Mouse (Mus musculus) myocyte (in vitro differentiated cells): Measurements from ENCODE around the gene Abhd13. TPM values are rescaled to one million over a fixed set of nuclear protein-coding genes. Genes with fewer than 3 reads are reported as not detected.

Experiments used
- H3K27me3 ChIP-seq: one replicate; pipeline ENCODE4 v1.6.1; 2011; ENCODE audit not compliant: control insufficient read depth, insufficient read depth, insufficient read length
- H3K36me3 ChIP-seq: one replicate; pipeline ENCODE4 v1.6.1; 2011; ENCODE audit not compliant: control insufficient read depth, insufficient read depth
- H3K4me2 ChIP-seq: one replicate; pipeline ENCODE4 v1.6.1; 2011; ENCODE audit warnings: low read depth, control low read depth
- H3K4me3 ChIP-seq: one replicate; pipeline ENCODE4 v1.5.1; 2011; ENCODE audit warnings: mild to moderate bottlenecking, control low read depth, moderate library complexity
- H3K79me2 ChIP-seq: one replicate; pipeline ENCODE4 v1.6.1; 2011; ENCODE audit not compliant: control insufficient read depth, insufficient read depth
- H3ac ChIP-seq: one replicate; pipeline ENCODE4 v1.6.1; 2011; ENCODE audit not compliant: control insufficient read depth, insufficient read length
- CEBPB ChIP-seq: IDR thresholded peaks from 2 replicates; pipeline ENCODE4 v1.6.1; 2011; ENCODE audit warnings: mild to moderate bottlenecking, moderate library complexity; ENCODE audit not compliant: poor library complexity, insufficient read depth, severe bottlenecking
- E2F4 ChIP-seq: IDR thresholded peaks from one replicate; pipeline ENCODE4 v1.6.1; 2011; ENCODE audit warnings: mild to moderate bottlenecking, control low read depth, moderate library complexity; ENCODE audit not compliant: insufficient read depth
- MAX ChIP-seq: IDR thresholded peaks from one replicate; pipeline ENCODE4 v1.6.1; 2011; ENCODE audit warnings: low read depth, mild to moderate bottlenecking, control low read depth
- MYOD1 ChIP-seq, 3 experiments: IDR thresholded peaks; one replicate each; pipeline ENCODE4 v1.6.1; 2011; ENCODE audit warnings: control low read depth in 2 of 3, low read depth in 2 of 3, mild to moderate bottlenecking in 2 of 3, moderate library complexity in 1 of 3; ENCODE audit not compliant: insufficient read length in 2 of 3, control insufficient read depth in 1 of 3
- MYOG ChIP-seq, 3 experiments: IDR thresholded peaks; one replicate each; pipeline ENCODE4 v1.6.1; 2011; ENCODE audit warnings: control low read depth in 2 of 3, low read depth in 2 of 3, mild to moderate bottlenecking in 2 of 3; ENCODE audit not compliant: insufficient read length in 2 of 3, control insufficient read depth in 1 of 3, insufficient read depth in 1 of 3
- POLR2A ChIP-seq: IDR thresholded peaks from one replicate; pipeline ENCODE4 v1.6.1; 2011; ENCODE audit warnings: low read depth, mild to moderate bottlenecking, control low read depth, moderate library complexity; ENCODE audit not compliant: insufficient read length
- POLR2AphosphoS2 ChIP-seq: IDR thresholded peaks from one replicate; pipeline ENCODE4 v1.6.1; 2011; ENCODE audit warnings: low read depth, control low read depth; ENCODE audit not compliant: insufficient read length
- REST ChIP-seq: IDR thresholded peaks from one replicate; pipeline ENCODE4 v1.6.1; 2011; ENCODE audit warnings: mild to moderate bottlenecking, control low read depth, moderate library complexity; ENCODE audit not compliant: insufficient read depth, insufficient read length
- SRF ChIP-seq: IDR thresholded peaks from one replicate; pipeline ENCODE4 v1.6.1; 2011; ENCODE audit warnings: low read depth; ENCODE audit not compliant: control insufficient read depth, insufficient read length
- TCF12 ChIP-seq: IDR thresholded peaks from one replicate; pipeline ENCODE4 v1.6.1; 2011; ENCODE audit warnings: mild to moderate bottlenecking, control low read depth; ENCODE audit not compliant: poor library complexity, insufficient read depth, severe bottlenecking
- TCF3 ChIP-seq: IDR thresholded peaks from one replicate; pipeline ENCODE4 v1.6.1; 2011; ENCODE audit warnings: low read depth, control low read depth; ENCODE audit not compliant: insufficient read length
- USF1 ChIP-seq: IDR thresholded peaks from one replicate; pipeline ENCODE4 v1.6.1; 2011; ENCODE audit warnings: low read depth, mild to moderate bottlenecking, control low read depth, moderate library complexity
- polyA plus RNA-seq: library from polyadenylated mRNA; unstranded; fragments of >200 nt; fragmentation: generic; extraction: Trizol; gene quantifications from one replicate; pipeline ENCODE4 v1.2.1, GENCODE M21; 2012; ENCODE audit warnings: missing spikeins

Gene Abhd13
- polyA plus RNA-seq, 1 experiment: 6.6 TPM

DNA sequence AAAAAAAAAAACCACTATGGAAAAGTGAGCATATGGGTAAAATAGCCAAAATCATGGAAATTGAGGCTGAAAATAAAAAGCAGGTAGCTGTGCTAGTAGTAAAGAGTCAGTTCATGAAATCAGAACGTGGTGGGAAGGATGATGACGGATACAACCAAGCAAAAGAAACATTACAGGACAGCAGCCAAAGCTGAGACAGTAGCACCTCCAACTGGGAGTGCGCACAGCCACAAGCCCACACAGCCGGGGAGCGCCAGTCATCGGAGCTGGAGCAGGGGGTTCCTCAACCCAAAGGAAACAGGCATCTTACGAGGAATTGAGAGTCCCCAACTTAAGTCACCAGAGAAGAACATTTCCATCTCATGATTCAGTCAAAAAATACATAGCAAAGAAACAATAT, 26.6 kb downstream of the Abhd13 start:
- Histone ChIP-seq H3K27me3 (no peaks in the 10 kb centered on the region), H3K4me3 (no peak overlapping the region), H3K36me3 (no peaks in the 10 kb centered on the region), H3K79me2 (no peaks in the 10 kb centered on the region), H3K4me2 (no peak overlapping the region), H3ac (no peak overlapping the region)
- TF ChIP-seq SRF (no peak), TCF3 (no peak), CEBPB (no peak), MAX (no peak), USF1 (no peak), REST (no peak)

DNA sequence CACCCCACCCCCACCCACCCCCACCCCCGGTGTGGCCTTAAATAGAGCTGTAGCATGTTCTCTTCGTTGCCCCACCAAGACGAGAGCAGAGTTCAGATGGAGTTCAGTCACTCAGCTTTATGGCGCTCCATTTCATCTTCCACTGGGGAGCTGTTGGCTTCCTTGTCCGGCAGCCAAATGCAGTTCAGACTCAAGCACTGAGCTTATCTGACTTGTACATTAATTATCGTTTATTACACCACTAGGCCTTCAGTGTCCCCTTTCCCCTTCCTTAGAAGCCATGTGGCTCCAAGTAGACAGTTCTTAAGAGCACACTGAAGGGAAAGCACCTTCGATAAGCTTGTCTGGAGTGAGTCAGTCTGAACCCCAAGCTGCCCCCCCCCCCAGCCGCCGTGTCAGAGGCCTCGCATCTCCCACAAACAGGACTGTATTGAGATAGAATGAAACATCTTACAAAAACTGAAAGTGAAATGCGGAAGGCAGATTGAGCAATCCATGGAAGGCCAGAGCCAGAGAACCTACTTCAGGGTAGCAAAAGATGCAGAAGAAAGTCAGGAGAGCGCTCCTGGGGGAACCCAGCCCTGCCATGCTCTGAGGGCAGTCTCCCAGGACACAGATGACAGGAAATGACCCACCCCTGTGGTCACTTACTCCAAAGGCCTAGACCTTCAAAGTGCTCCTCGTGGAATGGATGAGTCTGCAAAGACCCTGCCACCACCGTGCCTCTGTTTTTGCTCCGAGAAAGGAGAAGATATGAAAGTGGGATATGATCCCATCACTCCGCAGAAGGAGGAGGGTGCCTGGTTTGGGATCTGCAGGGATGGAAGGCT, 28.9 kb downstream of the Abhd13 start, which contains the start of gene Tnfsf13b:
Tnfsf13b (plus strand) TSS at position 312 of the 830 bp plus-strand sequence.
- Histone ChIP-seq H3K4me3 (no peak within 1 kb of the TSS), H3K79me2 (no peaks in the 10 kb centered on the region), H3ac (no peak within 1 kb of the TSS)

DNA sequence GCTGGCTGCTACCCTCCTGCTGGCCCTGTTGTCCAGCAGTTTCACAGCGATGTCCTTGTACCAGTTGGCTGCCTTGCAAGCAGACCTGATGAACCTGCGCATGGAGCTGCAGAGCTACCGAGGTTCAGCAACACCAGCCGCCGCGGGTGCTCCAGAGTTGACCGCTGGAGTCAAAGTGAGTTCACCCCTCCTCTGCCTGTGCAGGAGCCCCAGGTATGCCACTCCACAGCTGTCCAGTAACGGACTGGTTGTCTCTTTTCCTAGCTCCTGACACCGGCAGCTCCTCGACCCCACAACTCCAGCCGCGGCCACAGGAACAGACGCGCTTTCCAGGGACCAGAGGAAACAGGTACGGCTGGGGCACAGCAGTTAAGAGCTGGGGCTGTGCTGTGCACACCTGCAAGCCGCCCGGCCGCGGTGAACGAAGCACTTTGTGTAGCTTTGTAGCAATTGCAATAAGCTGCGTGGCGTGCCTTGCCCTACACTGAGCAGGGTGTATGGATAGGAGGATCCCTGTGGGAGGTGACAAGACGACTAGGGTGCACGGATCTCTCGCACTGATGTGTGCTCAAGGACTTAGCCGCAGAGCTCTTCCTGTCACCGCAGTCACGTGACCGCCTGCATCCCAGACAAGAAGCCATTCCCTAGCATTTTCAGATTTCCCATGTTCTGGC, 29.6 kb downstream of the Abhd13 start:
- no peak overlapping the region for H3ac ChIP-seq
- H3K27me3 ChIP-seq: no peaks in the 10 kb centered on the region
- TF ChIP-seq E2F4: no peak
- no peak for TF ChIP-seq MYOD1 (IDR thresholded peaks at IDR 0.05; ENCODE audit: control insufficient read depth in 1 of 3, insufficient read length in 2 of 3, low read depth in 2 of 3)
- TF ChIP-seq USF1: peak; percentile 16
- TF ChIP-seq MAX: no peak
- no peak for TF ChIP-seq POLR2AphosphoS2
- no peak for TF ChIP-seq TCF3
- TF ChIP-seq CEBPB: no peak
- no peak for TF ChIP-seq POLR2A
- no peaks in the 10 kb centered on the region for H3K36me3 ChIP-seq
- no peaks in the 10 kb centered on the region for H3K79me2 ChIP-seq
- H3K4me2 ChIP-seq: no peak overlapping the region
- H3K4me3 ChIP-seq: no peak overlapping the region

More for the DNA sequence above, 28.9 kb downstream of the Abhd13 start, which contains the start of gene Tnfsf13b:
- H3K36me3 ChIP-seq: no peaks in the 10 kb centered on the region
- no peak within 1 kb of the TSS for H3K4me2 ChIP-seq
- TF ChIP-seq TCF12 (no peak), REST (no peak), MAX (no peak), MYOD1 (IDR thresholded peaks at IDR 0.05; ENCODE audit: control insufficient read depth in 1 of 3, insufficient read length in 2 of 3, low read depth in 2 of 3) (no peak), TCF3 (no peak), E2F4 (no peak), POLR2A (no peak), USF1 (no peak), MYOG (IDR thresholded peaks at IDR 0.05; ENCODE audit: control insufficient read depth in 1 of 3, insufficient read depth in 1 of 3, insufficient read length in 2 of 3, low read depth in 2 of 3) (no peak), CEBPB (no peak), POLR2AphosphoS2 (no peak)
- no peaks in the 10 kb centered on the region for H3K27me3 ChIP-seq

- H3K4me3 ChIP-seq: no peak overlapping the region
- no peak overlapping the region for H3K4me2 ChIP-seq
- no peak overlapping the region for H3ac ChIP-seq
- no peaks in the 10 kb centered on the region for H3K27me3 ChIP-seq
- H3K36me3 ChIP-seq: no peaks in the 10 kb centered on the region
- no peaks in the 10 kb centered on the region for H3K79me2 ChIP-seq
- no peak for TF ChIP-seq MYOG (IDR thresholded peaks at IDR 0.05; ENCODE audit: control insufficient read depth in 1 of 3, insufficient read depth in 1 of 3, insufficient read length in 2 of 3, low read depth in 2 of 3)
- TF ChIP-seq E2F4: no peak
- no peak for TF ChIP-seq SRF
- TF ChIP-seq POLR2AphosphoS2: no peak
- no peak for TF ChIP-seq TCF3
- no peak for TF ChIP-seq TCF12
- no peak for TF ChIP-seq USF1
- TF ChIP-seq REST: no peak
- no peak for TF ChIP-seq CEBPB
- no peak for TF ChIP-seq MYOD1 (IDR thresholded peaks at IDR 0.05; ENCODE audit: control insufficient read depth in 1 of 3, insufficient read length in 2 of 3, low read depth in 2 of 3)
- TF ChIP-seq MAX: no peak
- no peak for TF ChIP-seq POLR2A
Observed at GRCm38 (mm10) chr8:10007660-10008028, 30.1 kb downstream of the Abhd13 start.
